Mouse (Mus musculus): ENCODE data around the gene Nfib.

DNA sequence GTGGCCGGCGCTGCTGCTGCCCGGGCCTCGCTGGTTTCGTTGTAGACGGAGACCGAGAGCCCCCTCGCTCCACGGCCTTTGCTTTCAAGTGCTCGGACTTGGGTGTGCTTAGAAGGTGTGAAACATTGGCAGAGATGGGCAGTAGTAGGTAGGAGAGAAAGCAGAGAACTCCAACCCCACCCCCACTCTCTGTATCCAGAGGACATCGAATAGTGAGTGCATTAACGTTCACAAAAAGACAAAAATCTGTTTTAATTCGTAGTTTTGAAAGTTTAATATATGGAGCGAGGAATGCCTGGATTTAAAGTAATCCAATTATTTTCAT, 192.2 kb downstream of the Nfib start:
- 0 out of 2 replicates have a peak, but pooled peaks have one; percentile 39 for TF ChIP-seq POLR2A (IDR thresholded peaks at IDR 0.05; ENCODE audit: extremely low read depth, insufficient read depth, low read length)
- no peak for TF ChIP-seq CTCF (IDR thresholded peaks at IDR 0.05; ENCODE audit: low read depth, low read length)

Measured in liver, adult 2 months (tissue).